Mouse (Mus musculus): ENCODE measurements around the gene Cdrt4.

DNA sequence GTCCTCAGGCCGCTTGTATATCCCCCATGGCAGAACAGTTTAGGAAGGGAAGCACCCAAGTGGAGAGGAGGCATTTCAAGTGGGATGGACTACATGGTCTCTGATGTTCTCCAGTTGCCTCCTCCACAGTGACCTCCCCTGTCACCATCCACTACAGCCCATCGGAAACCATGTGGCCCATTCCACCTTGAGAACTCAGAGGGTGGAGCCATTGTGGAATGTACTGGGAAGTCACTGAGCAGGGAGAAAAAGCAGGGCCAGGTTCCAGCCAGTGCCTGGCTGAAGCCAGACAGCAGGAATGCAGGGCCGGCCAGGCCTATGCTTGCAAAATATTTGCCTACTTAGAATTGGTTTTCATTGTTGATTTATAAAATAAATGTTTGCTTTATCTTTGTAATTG, 3.8 kb downstream of the Cdrt4 start:
- TF ChIP-seq POLR2A (IDR thresholded peaks at IDR 0.05; ENCODE audit: insufficient read depth, low read depth, low read length) (no peak), CTCF (IDR thresholded peaks at IDR 0.05; ENCODE audit: insufficient read depth, low read depth, low read length) (no peak)
